Mouse (Mus musculus) lung, postnatal 0 days (tissue): ENCODE data around the gene Rplp0.

Source experiments
- CTCF ChIP-seq: IDR thresholded peaks from 2 replicates; pipeline ENCODE4 v1.5.1; 2016; ENCODE audit warnings: antibody characterized with exemption, mild to moderate bottlenecking
- EP300 ChIP-seq: IDR thresholded peaks from 2 replicates; pipeline ENCODE4 v1.6.1; 2016; ENCODE audit warnings: antibody characterized with exemption, mild to moderate bottlenecking, control low read depth

GRCm38 (mm10) chr5:115514896-115515587 lies 44.2 kb upstream of the Rplp0 start:
- TF ChIP-seq EP300 (peak; percentile 82), CTCF (no peak)
